Mouse (Mus musculus): ENCODE results near the gene Golph3l. TPM values are rescaled to one million over a fixed set of nuclear protein-coding genes. Genes with fewer than 3 reads are reported as not detected.

Gene Golph3l
- polyA plus RNA-seq, 1 experiment: 18.4 TPM

Other genes starting within 250 kb of the Golph3l start
- 9.8 and 13.4 TPM in 2 replicates for gene Setdb1, start 231.7 kb upstream of the Golph3l start, polyA plus RNA-seq (2012; rRNA removed)
- gene 4930558C23Rik, start 186.1 kb upstream of the Golph3l start, polyA plus RNA-seq (2012; rRNA removed): not detected in 2 replicates
- 15.8 and 23.9 TPM in 2 replicates for gene Arnt, start 154.5 kb upstream of the Golph3l start, polyA plus RNA-seq (2012; rRNA removed)
- gene Ctsk, start 89.7 kb upstream of the Golph3l start, polyA plus RNA-seq (2012; rRNA removed): 2.7 and 3.3 TPM in 2 replicates
- gene Ctss, start 62.1 kb upstream of the Golph3l start, polyA plus RNA-seq (2012; rRNA removed): 68.2 and 83.0 TPM in 2 replicates
- gene Hormad1, start 29.3 kb upstream of the Golph3l start, polyA plus RNA-seq (2012; rRNA removed): not detected in 2 replicates
- 12.4 and 14.6 TPM in 2 replicates for gene Ensa, start 36.1 kb downstream of the Golph3l start, polyA plus RNA-seq (2012; rRNA removed)
- gene Mcl1, start 69.9 kb downstream of the Golph3l start, polyA plus RNA-seq (2012; rRNA removed): 30.9 and 77.4 TPM in 2 replicates
- gene Adamtsl4, start 99.0 kb downstream of the Golph3l start, polyA plus RNA-seq (2012; rRNA removed): 5.7 and 8.4 TPM in 2 replicates
- 132 and 195 TPM in 2 replicates for gene Ecm1, start 150.6 kb downstream of the Golph3l start, polyA plus RNA-seq (2012; rRNA removed)
- gene Tars2, start 171.3 kb downstream of the Golph3l start, polyA plus RNA-seq (2012; rRNA removed): 30.3 and 36.2 TPM in 2 replicates
- gene Rprd2, start 229.9 kb downstream of the Golph3l start, polyA plus RNA-seq (2012; rRNA removed): 8.4 and 13.5 TPM in 2 replicates